Mouse (Mus musculus) thymus, adult 2 months (tissue): Measurements from ENCODE around the gene Zmiz1.

Experiments
- CTCF ChIP-seq: fragments of 200-500 bp; IDR thresholded peaks from 2 replicates; pipeline ENCODE4 v1.5.1; 2012; ENCODE audit warnings: mild to moderate bottlenecking, control low read depth, low read length, moderate library complexity, borderline replicate concordance; ENCODE audit not compliant: control insufficient read depth, poor library complexity, insufficient read depth; ENCODE audit errors: extremely low read depth
- POLR2A ChIP-seq: fragments of 200-500 bp; IDR thresholded peaks from 2 replicates; pipeline ENCODE4 v1.6.1; 2012; ENCODE audit warnings: mild to moderate bottlenecking, low read length, control low read depth, moderate library complexity; ENCODE audit not compliant: control insufficient read depth, poor library complexity, insufficient read depth; ENCODE audit errors: extremely low read depth

DNA sequence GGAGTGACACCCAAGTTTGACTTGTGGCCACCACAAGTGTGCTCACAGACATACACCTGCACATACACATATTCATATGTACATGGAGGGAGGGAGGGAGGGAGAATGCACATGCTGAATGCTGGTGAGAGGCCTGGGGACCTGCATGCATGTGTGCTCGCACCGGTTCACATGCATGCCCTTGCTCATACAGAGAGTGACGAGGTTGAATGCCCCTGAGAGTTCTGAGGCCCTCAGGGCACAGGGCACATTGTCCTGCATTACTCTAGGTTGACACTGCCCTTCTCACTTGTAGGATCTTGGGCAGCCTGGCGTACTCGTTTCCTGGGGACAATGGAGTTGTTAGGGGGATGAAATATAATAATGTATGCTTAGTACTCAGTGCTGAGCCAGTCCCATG, 23.4 kb downstream of the Zmiz1 start:
- TF ChIP-seq POLR2A (no peak), CTCF (no peak)
